In genomic region chr8:91973951-91974439, GRCm38 (mm10) we compare ENCODE assay signal across 12 mouse cellular contexts.
DNase-seq lines count a peak whose midpoint lies in the region; ATAC-seq lines count a peak whose summit lies in the region.
"Had no signal": no experiment of that assay in that cellular context is flagged by ENCODE, and none has a peak within 500 bp of the region (broad histone marks: within the 10 kb centered on the region; RNA-seq: fewer than 3 reads in every experiment).

No protein-coding gene starts in this region.

- no peak overlapping the region for H3K4me3 ChIP-seq in hindbrain, embryonic 15.5 days
- no peak overlapping the region for H3K4me3 ChIP-seq in midbrain, embryonic 10.5 days
- no peak overlapping the region for H3K4me3 ChIP-seq in intestine, embryonic 16.5 days (ENCODE audit: low read length)
- H3K4me3 ChIP-seq: heart, embryonic 15.5 days; layer of hippocampus, adult 2 months; limb, embryonic 15.5 days had no signal

- H3K9ac ChIP-seq in hindbrain, embryonic 15.5 days: no peak overlapping the region
- H3K9ac ChIP-seq in intestine, embryonic 16.5 days (ENCODE audit: low read depth, low read length): no peak overlapping the region
- H3K9ac ChIP-seq: heart, embryonic 15.5 days; limb, embryonic 15.5 days had no signal

- peak; percentile 52 for ATAC-seq in hindbrain, embryonic 15.5 days (ENCODE audit: low FRiP score, low read depth)
- ATAC-seq in intestine, embryonic 16.5 days: no peak
- no peak for ATAC-seq in erythroblast, adult 5-6 weeks (replicated peaks; ENCODE audit: low FRiP score, poor library complexity, severe bottlenecking)
- ATAC-seq: activated CD4-positive, CD25-positive, alpha-beta regulatory T cell, adult 4 months had no signal

- 33% methylated on average over 18 of the region's 18 CpGs for WGBS in hindbrain, embryonic 15.5 days
- 86% methylated on average over 18 of the region's 18 CpGs for WGBS in midbrain, embryonic 10.5 days
- WGBS in intestine, embryonic 16.5 days: 44% methylated on average over 18 of the region's 18 CpGs

- H3K27me3 ChIP-seq in hindbrain, embryonic 15.5 days: peaks cover 16% of the 10 kb centered on the region
- peaks cover 14% of the 10 kb centered on the region for H3K27me3 ChIP-seq in midbrain, embryonic 10.5 days (ENCODE audit: low read depth, poor library complexity, severe bottlenecking)
- H3K27me3 ChIP-seq in intestine, embryonic 16.5 days (replicated peaks; ENCODE audit: control insufficient read depth, insufficient read depth, low read length): 0 out of 2 replicates have a peak, but pooled peaks cover 2% of the 10 kb centered on the region

- H3K4me2 ChIP-seq in hindbrain, embryonic 15.5 days: no peak overlapping the region
- H3K4me2 ChIP-seq in intestine, embryonic 16.5 days (ENCODE audit: low read depth, low read length): no peak overlapping the region
- H3K4me2 ChIP-seq: heart, embryonic 15.5 days; limb, embryonic 15.5 days had no signal

- H3K4me1 ChIP-seq in hindbrain, embryonic 15.5 days (replicated peaks): peaks cover 17% of the 10 kb centered on the region
- H3K4me1 ChIP-seq in midbrain, embryonic 10.5 days: peaks cover 38% of the 10 kb centered on the region
- no peaks in the 10 kb centered on the region for H3K4me1 ChIP-seq in intestine, embryonic 16.5 days (ENCODE audit: control insufficient read depth, insufficient read depth, low read length)

- DNase-seq in right cerebral cortex, postnatal 4 days: peak; percentile 24
- DNase-seq in right cerebral cortex, adult 2 months (ENCODE audit: low spot score in 2 of 2): no peak
- DNase-seq in midbrain, embryonic 10.5 days (ENCODE audit: low spot score): no peak
- DNase-seq in layer of hippocampus, postnatal 14 days (ENCODE audit: low spot score in 2 of 2): no peak
- DNase-seq: lung, postnatal 14 days had no signal

- H3K27ac ChIP-seq in hindbrain, embryonic 15.5 days (replicated peaks): no peak overlapping the region
- peak overlapping the region; percentile 30; the same call in 1 of the 2 replicates for H3K27ac ChIP-seq in midbrain, embryonic 10.5 days (replicated peaks)
- H3K27ac ChIP-seq in intestine, embryonic 16.5 days (ENCODE audit: low read length): no peak overlapping the region
- H3K27ac ChIP-seq: heart, embryonic 15.5 days; layer of hippocampus, adult 2 months; limb, embryonic 15.5 days had no signal

- no peaks in the 10 kb centered on the region for H3K36me3 ChIP-seq in hindbrain, embryonic 15.5 days
- H3K36me3 ChIP-seq in midbrain, embryonic 10.5 days: no peaks in the 10 kb centered on the region
- no peaks in the 10 kb centered on the region for H3K36me3 ChIP-seq in intestine, embryonic 16.5 days (ENCODE audit: control insufficient read depth, insufficient read depth, low read length)
- H3K36me3 ChIP-seq: heart, embryonic 15.5 days; limb, embryonic 15.5 days had no signal

- no peaks in the 10 kb centered on the region for H3K9me3 ChIP-seq in hindbrain, embryonic 15.5 days
- no peaks in the 10 kb centered on the region for H3K9me3 ChIP-seq in midbrain, embryonic 10.5 days (replicated peaks)
- H3K9me3 ChIP-seq in intestine, embryonic 16.5 days (ENCODE audit: control insufficient read depth, low read length): no peaks in the 10 kb centered on the region
- H3K9me3 ChIP-seq: heart, embryonic 15.5 days; limb, embryonic 15.5 days had no signal
